Mouse (Mus musculus) adrenal gland, postnatal 14 days (tissue): ENCODE results near the gene Gm20388. TPM values are rescaled to one million over a fixed set of nuclear protein-coding genes. Genes with fewer than 3 reads are reported as not detected.
A peak's percentile ranks its signal among the peaks of the same experiment; 100 is the strongest.

Experiments
- DNase-seq: peaks from one replicate; pipeline ENCODE4 v3.0.0; 2021; ENCODE audit warnings: mixed read lengths
- total RNA-seq: library from RNA; stranded (reverse); gene quantifications from 2 replicates; pipeline ENCODE4 v1.2.3, GENCODE M21; 2021

Gene Gm20388
- total RNA-seq, 1 experiment from 2014 or later, result 17.6 TPM

DNA sequence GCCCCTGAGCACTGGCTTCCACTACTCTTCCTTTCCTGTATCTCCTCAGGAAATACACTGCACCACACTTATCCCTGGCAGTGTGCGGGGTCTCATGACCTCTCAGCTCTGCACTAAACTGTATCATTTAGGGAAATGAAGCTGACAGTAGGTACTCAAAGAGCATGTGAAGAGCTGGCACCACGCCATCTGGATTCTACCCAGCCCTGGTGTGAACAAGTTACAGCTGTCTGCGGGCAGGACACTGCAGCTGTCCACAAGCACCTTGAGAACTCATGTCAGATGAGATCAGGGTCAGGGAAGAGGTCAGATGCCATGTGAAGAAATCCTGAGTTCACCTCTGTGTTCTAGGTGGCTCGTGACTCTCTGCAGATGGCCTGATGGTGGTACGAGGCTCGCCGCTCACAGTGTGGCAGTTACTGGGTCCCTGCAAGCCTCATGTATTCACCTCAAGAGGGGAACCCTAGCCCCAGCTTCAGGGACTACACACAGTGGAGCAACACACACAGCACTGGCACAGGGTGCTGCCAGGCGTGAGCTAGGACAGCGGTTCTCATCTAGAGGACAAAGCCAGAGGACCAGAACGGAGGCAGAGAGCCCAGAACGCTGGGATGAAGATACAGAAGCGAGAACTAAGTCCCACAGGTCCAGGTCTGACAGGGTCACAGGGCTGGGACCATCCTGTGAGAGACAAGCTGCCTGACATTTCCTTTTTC, 1710.3 kb downstream of the Gm20388 start:
- DNase-seq, result peak; percentile 79

DNA sequence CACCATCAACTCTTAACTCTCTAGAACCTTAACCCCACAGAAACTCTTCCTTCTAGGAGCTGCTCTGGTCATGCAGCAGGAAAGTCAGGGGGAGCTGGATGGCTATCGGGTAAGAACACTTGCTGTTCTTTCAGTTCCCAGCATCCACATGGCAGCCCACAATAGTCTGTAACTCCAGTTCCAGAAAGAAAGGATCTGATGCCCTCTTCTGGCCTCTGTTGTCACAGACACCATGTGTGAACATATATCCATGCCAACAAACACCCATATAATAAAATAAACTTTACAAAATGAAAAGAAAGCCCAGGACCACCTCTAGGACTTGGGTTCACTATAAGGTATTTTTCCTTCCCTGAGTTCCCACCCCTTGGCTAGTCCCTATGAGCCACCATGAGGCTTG, 1711.2 kb downstream of the Gm20388 start:
- DNase-seq, result no peak

DNA sequence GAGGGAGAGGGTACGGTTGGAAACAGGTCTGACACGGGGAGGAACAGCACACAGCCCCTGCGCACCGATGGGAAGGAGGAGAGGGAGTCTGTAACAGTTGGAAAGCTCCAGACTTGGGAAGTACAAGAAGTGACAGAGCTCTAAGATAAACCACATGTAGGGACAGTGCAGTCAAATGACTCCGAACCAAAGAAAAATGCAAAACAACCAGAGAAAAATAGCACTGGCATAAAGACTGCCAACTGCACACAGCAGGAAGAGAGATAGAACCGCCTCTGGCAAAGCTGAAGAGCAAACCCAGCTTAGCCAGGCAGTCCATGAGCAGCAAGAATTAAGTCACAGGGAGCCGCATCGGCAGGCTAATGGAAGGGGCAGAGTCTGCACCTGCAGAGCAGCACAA, 1712.4 kb downstream of the Gm20388 start:
- DNase-seq, result no peak

DNA sequence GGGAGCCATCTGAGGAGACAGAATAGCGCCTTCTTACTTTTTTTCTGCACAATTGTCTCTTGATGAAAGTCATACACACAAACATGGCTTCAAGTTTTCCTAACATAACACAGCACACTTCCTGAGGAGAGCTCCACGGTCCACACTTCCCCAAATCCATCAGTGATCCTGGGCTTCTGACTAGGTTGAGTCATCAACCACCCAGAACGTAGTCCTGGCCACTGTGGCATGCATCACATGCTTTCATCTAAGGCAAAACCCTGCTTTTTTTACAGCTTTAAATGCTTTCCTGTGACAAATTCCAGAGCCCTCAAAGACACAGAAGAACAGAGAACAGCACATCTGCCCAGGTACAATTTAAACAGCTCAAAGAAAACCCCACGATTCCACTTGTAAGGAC, 1718.0 kb downstream of the Gm20388 start:
- DNase-seq, result no peak

DNA sequence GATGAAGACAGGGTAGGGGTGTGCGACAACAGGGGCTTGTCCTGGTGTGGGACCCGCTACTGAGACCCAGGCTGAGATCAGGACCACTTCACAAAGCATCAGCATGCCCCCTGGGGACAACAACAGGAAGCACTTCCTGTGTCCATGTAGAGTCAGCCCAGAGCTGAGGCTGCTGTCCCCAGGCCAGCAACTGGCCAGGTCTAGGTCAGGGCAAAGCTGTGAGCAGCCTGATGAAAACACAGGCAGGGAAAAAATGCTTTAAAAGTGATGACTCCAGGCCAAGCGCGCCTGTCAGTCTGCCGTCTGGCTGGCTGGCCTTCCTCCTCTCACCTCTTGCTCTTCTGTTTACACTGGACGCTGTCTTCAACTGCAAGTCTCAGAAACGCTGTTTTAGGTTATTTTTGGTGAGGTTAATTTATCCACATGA, 1721.0 kb downstream of the Gm20388 start:
- DNase-seq, result peak; percentile 70

DNA sequence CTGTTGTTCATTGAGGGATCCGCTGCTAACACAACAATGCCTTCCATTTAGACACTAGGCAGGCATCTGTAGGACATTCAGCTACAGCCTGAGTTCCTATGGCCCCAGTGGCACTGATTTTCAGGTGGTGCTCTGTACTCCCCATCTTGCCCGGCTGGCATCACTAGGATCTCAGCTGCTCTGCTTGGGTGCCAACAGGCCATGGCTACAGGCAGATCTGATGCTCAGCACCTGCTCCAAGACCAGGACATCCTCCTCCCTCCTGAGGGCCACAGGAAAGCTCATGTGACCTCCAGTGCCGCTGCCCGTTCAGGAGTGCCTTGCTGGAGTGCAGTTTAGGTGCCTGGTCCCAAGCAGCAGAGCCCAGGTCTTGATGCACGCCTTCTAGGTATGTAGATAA, 1721.8 kb downstream of the Gm20388 start:
- DNase-seq, result no peak

DNA sequence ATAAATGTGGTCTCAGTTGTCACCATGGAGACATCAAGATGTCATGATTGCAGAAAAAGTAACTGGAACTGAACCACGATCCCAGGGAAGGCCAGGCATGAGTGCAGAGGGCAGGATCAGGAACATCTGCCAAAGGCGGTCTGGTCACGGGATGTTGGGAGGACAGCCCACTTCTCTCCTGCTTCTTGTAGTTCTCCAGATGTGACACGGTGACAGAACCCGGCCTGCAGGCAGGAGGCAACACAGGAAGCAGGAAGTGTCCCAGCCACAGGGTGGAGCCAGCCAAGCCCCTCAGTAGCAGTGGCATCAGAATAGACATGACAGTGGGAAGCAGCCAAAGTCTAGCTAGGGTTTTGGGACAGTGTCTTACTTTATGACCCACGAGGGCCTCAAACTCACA, 1724.9 kb downstream of the Gm20388 start:
- DNase-seq, result peak; percentile 62

DNA sequence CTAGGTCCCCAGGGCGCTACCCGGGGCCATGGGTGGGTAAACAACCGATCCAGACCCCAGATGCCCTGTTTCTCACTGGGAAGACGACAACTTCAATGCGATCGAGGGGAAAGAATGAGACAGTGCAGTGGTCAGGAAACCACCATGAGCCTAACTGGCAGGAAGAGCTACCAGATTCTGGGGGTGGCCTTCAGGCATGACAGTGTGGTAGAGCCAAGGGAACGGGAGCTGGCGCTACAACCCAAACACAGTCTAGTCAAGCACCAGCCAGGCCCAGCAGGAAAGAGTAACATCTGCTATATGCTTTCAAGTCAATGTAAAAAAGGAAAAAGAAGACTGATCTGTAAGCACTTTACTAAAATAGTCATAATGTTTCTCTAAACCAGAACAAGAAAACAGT, 1725.5 kb downstream of the Gm20388 start:
- DNase-seq, result no peak

DNA sequence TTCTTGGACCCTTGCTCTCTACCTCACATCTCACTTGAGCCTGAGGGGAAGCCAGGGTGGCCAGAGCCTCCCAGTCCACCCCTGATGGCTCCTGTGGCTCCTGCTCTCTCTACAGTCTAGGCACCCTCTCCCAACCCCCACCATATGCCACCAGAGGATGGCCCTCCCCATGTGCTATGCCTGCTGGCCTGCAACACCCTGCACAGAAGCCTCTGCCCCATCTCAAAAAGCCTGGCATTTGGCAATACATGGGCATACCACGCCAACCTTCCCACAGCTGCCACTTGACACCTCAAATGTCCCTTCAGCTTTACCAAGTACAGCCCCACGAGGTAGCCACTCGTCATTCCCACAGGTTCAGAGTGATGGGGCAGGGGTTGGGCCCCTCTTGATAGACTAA, 1732.2 kb downstream of the Gm20388 start:
- DNase-seq, result no peak

DNA sequence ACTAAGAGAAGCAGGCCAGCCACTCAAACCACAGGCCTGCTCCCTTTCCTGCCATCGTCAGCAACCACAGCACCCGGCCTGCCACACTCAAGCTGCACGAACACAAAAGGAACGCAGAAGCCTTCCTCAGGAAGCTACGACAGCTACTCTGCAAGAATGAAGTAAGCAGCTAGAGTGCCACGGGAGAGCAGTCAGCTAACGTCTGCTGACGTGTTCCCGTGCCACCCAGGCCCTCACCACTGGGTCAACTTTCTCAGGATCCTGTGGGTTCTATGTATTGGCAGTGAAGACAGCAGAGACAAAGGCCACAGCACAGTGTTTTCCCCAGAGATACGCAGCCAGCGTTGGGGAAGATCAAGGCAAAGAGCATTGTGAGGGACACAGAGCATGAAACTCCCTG, 1732.7 kb downstream of the Gm20388 start:
- DNase-seq, result no peak

DNA sequence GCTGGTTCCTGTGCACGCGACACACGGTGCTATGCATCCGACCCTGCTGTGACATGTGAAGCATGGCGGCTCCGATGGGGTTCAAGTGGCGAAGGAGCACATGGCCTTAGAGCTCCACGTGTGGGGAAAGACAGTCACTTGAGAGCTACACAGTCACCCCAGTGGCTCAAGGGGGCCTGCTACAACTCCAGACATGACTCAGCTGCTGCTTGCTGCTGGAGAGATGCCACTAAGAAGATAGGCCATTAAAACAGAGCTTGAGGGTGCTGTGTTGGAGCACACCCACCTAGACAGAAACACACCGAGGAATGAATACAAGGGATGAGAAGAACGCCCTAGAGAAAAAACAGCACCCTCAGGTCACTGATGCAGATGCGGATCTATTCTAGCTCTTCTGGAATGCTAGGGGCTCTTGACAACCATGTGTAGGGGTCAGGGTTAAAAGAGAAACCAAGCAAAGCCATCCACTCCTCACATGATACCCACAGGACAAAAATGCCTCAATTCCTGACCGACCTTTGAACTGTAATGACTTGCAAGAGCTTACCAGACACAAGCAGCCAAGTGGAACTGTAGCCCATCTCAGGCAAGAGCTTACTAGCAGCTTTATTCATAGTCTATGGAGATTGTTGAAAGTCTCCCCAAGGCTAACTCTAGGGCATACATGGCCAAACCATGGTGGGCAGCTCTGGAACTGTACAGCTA, 1737.0 kb downstream of the Gm20388 start:
- DNase-seq, result peak; percentile 19

DNA sequence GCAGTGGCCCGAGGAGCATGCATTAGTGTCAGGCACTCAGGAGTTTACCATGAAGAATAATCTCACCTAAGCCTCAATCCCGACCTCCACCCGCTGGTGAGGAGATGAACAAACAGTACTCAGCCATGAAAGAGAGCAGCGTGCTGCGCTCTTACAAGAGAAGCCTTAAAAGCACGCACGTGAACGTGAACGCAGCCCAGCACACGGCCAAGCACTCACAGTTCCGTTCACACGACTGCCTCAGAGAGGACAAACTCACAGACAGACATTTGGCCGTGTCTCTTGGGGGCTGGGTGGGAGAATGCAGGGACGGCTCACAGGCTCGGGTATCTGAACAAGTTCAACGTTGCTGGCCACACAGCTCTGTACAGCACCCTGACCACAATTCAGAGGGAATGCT, 1737.8 kb downstream of the Gm20388 start:
- DNase-seq, result no peak

DNA sequence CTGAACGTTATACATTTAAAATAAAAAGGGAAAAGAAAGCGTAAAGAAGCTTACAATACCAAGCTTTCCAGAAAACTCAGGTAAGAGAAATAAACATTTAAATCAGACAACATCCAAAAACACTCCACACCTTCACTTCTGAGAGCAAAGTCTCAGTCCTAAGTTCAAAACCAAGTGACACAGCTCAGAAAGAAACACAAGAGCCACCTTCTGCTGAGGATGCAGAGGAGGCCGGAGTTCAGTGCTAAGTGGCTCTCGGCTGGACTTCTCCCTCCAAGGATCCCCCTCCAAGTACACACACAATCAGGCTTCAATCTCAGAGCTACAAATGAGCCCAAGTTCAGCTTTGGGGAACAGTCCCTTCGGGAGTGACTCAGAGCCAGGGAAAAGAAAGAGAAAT, 1738.8 kb downstream of the Gm20388 start:
- no peak for DNase-seq

DNA sequence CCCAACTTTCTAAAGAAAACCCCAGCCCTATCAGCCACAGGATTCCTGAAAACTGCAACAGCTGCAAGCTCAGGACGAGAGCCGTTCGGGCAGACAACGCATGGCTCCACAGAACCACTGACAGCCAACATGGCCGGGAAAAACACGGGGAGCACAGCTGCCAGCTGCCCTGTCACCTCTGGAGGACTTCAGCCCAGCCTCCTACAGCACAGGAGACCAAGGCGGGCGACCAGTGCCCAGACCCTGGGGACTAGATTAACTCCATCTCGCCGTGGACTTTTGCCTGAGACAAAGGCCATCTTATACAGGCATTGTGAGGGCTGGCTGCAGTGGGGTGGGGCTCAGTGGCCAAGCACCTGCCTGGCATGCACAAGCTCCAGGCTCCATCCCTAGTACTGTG, 1739.3 kb downstream of the Gm20388 start:
- no peak for DNase-seq

DNA sequence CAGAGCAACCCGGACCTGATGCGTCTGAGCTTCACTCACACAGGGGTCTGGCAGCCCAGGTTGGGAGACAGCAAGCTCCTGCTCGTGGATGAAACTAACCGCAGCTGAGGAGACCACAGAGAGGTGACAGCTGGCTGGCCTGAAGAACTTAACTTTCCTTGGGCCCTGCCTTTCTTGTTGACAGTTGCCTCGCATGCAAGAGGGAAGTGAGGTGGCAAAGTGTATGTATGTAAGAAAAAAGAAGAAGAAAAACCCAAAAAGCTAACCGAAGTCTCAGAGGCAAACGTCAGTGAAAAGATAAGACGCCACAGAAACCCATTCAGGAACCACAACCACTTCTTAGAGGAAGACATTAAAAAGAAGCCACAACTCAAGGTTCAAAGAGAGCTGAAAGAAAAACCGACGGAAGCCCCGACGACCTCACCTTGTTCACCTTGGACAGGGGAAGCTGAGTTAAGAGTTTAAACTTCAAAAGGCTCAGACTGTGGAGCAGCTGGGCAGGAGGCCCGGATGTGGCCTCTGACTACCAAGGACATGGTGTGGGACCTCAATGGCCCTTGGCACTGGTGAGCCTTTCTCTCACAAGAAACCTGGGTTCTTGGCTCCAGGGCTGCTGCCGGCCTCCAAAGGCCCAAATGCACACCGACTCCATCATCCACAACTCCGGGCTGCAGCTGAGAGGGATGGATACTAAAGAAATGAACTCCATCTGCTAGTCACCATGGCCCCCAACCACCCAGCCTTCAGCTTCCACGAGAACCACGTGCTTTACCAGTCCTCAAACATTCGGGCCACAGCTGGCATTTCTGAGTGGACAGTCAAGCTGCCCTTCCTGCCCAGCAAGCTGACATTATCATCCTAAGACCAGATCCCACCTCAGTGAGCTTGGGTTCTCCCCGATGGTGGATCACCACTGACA, 1740.0 kb downstream of the Gm20388 start:
- DNase-seq, result peak; percentile 60

DNA sequence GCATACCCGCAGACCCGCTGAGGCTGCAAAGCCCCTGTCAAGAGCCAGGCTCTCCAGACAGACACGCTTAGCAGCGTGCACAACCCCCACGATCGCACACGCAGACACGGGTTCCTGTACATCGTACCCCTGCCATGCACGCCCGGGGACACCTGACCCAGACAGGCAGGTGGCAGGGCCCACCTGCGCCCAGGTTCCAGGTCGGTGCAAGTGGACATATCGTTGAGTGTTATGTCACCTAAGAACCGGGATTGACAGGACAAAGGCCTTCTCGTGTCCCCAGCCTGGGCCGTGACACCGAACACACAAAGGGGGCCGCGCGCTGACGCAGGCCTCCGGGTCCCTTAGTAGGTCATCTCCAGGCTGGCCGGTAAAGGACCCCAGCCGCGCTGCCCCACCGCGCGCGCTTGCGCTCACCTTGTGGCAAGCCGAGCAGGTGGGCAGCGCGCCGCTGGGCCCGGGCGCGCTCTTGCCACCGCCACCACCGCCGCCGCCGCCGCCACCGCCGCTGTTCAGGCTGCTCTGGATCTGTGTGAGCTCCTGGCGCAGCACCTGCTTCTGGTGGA, 1740.8 kb downstream of the Gm20388 start:
- peak; percentile 53 for DNase-seq

DNA sequence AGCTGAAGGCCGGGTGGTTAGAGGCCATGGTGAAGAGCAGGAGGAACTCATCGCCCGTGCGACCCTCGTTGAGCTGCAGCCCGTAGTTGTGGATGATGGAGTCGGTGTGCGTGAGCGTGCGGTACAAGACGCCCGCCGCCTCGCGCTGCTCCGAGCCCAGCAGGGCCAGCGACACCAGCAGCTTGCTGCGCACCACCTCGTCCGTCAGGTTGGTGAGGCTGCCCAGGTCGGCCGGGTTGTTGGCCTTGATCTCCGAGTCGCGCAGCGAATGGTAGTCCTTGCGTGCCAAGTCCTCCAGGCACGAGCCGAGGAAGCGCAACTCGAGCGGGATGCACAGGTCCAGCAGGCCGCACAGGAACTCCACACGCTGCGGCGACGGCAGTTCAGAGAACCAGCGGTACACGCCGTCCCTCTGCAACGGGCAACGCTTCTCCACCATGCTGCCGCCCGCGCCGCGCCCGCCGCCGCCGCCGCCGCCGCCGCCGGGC, 1741.3 kb downstream of the Gm20388 start:
- DNase-seq, result peak; percentile 71

DNA sequence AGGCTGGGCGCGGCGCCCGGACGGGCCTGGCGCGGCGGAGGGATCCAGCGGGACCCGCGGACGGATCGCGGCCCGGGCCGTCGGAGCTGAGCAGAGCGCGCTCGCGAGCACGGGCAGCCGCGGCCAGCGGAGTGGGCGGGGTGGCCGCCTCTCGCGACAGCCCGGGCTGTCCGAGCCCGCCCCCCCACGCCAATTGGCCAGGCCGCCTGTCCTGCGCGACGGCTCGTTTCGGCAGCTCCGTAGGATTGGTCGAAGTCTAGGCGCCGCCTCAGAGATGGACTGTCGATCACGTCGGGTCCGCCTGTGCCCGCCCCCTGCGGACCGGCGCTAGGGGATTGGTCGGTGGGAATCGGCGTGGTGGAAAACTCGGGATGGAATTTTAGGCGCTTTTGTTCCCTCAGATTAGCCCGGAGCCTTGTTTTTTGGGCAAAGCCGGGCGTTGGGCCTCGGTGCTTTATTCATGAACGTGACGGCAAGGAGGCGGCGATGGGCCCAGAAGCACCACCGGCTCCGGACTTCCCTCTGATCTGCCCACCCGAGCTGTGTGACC, 1742.2 kb downstream of the Gm20388 start, which contains the start of gene Zcchc14:
TSS of gene Zcchc14 (minus strand) at position 128 of the 550 bp plus-strand sequence.
- DNase-seq, result peak; percentile 99

DNA sequence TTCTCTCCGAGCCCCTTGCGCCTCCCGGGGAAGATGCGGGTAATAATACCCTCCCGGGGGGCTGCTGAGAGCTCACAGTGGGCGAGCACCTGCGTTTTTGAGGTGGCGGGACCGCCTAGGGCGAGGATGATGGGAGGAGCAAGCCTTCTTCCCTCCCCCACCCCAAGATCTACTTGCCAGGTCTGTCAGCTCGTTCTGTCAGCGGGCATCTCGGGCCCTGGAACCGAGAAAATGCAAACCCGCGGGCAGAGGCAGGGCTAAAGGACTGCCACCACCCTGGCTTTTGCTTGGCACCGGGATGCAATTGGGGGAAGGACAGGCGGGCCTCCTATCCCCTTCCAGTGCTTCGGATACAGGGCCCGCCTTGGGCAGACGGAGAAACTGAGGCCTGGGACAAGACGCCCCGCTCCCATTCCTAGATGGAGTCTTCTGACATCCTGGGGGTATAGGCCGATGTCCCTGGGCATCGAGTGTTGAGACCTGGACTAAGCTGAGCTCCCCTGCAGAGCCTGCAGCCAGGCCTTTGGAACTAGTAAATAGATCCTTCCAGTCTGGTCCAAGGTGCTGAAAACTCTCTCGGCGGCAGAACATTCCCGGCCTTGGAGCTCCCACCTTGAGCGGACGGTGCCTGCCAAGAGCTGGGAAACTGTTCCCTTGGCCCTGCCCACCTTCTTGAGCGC, 1742.8 kb downstream of the Gm20388 start:
- no peak for DNase-seq

DNA sequence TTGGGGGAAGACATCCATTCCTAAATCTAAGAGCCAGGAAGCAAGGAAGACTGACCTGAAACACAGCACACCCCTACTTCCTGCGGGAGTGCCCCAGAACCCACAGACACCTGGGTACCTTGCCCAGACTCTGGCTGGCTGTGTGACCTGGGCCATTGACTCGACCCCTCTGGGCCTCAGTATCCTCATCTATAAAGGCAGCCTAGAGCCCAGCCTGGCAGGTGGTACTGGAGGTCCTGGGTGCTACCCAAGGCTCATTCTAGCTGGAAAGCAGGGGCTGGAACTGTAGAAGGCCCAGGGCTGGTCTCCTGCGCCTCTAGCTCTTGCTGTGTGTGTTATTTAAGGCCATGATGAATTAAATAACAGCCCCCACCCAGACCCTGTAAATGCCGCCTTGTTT, 1743.5 kb downstream of the Gm20388 start:
- no peak for DNase-seq

DNA sequence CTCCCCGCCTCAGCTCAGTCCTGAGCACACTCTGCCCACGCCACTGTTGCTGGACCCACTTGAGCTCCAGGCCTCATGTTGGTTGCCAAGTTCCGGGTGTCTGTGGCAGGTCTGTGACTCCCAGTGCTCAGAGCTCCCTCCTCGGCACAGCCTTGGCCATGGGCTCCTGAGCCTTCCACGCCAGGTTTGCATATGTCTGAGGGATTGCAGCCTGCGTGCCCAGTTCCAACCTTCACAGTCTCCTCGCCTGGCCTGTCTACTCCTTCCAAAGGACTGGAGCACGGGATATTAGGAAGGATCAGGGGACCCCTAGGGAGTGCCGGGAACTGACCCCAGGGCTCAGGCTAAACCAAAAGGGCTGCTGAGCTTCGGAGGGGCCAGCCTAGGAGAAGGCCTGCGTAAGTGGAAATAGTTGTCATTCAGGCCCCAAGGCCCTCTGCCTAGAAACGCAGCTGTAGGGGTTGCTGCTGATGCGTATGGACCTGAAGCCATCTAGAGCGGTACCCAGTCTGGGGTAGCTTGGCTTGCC, 1744.4 kb downstream of the Gm20388 start:
- no peak for DNase-seq
